Mouse (Mus musculus): ENCODE measurements at regions not wholly inside any gene's neighbourhood (a gene's known extent, or its start where the extent isn't known, plus 50 kb on each side); places are given as distances from the start of the nearest gene placed in this dataset.

DNA sequence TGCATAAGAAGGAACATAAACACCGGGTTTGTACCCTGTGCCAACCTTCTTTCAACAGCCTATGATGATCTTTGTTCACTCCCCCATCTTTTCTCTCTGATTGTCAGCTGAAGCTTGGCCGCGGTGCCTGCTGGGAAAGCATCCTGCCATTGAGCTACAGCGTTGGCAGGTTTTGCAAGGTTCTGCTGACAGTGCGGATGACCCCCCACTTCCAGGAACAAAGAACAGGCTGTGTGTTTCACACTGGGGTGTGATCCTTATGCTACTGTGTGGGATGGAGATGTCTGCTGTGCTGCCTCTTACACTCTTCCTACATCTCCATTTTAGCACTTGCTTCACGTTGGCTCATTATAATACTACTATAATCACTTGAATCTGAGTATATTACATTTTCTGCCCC is 395.0 kb upstream of the Adgrl2 start:
- DNase-seq: no peak
- no peaks in the 10 kb centered on the region for H3K4me1 ChIP-seq (ENCODE audit: control insufficient read depth, insufficient read depth, low read length)
- no peak for TF ChIP-seq CTCF (IDR thresholded peaks at IDR 0.05; ENCODE audit: borderline replicate concordance, insufficient read depth, low read depth, low read length)
- no peak for TF ChIP-seq POLR2A (IDR thresholded peaks at IDR 0.05; ENCODE audit: borderline replicate concordance, insufficient read depth, low read length)
- no peaks in the 10 kb centered on the region for H3K27me3 ChIP-seq (ENCODE audit: control insufficient read depth, insufficient read depth, low read length)
- 5% methylated on average over 6 of the region's 6 CpGs for WGBS
- H3K4me3 ChIP-seq (replicated peaks; ENCODE audit: insufficient read depth, low read depth, low read length): no peak overlapping the region
- H3K27ac ChIP-seq (ENCODE audit: insufficient read depth, low read length): no peak overlapping the region

DNA sequence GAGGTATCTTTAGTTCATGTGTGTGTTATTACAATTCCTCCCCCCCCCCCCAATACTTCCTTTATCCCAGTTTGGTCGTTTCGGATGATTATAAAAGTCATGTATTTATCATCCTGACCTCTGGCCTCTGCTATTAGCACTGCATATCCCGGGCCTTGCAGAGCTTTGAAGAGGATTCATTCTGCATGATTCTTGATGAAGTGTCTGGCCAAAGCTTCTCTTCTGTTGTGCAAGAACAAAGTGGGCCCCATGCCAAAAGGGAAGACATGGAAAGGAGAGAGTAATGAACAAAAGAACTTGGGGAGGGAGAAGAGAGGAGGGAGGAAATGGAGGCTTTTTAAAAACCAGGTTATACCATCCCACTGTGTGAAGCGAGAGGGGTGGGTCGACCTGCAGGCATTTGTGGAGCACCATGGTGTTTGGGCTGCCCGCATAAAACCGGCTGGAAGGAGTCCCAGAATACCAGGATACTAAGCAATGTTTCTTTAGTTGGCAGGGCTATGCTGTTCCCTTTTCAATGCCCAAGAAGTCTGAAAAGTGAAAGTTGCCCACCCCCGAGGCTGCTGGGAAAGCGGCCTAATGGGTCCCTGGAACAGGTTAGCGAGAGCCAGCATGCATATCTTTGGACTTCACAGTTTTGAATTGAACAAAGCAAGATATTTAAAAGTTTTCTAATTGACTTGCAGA is 391.3 kb upstream of the Adgrl2 start:
- Histone ChIP-seq H3K4me1 (ENCODE audit: control insufficient read depth, insufficient read depth, low read length) (no peaks in the 10 kb centered on the region), H3K27me3 (ENCODE audit: control insufficient read depth, insufficient read depth, low read length) (no peaks in the 10 kb centered on the region), H3K4me3 (replicated peaks; ENCODE audit: insufficient read depth, low read depth, low read length) (no peak overlapping the region), H3K27ac (ENCODE audit: insufficient read depth, low read length) (no peak overlapping the region)
- DNase-seq: peak in 1 of 2 experiments; percentile 4
- 20% methylated on average over 10 of the region's 10 CpGs for WGBS
- TF ChIP-seq CTCF (IDR thresholded peaks at IDR 0.05; ENCODE audit: borderline replicate concordance, insufficient read depth, low read depth, low read length) (no peak), POLR2A (IDR thresholded peaks at IDR 0.05; ENCODE audit: borderline replicate concordance, insufficient read depth, low read length) (no peak)

DNA sequence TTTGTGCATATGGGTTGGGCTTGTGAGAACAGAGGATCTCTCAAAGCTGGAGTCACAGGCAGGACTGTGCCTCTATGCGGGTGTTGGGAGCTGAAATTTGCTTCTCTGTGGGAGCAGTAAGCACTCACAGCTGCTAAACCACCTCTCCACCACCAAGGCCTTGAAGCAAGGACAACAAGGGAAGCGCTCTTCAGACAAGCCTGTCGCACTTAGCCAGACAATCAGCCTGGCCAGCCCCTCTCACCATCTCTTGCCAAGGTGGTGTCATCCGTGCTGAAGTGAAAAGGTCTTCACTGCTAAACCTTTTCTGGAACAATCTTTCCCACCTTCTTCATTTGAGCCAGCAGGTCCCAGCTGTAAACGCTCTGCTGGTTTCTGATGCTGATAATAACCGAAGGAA is 390.7 kb upstream of the Adgrl2 start:
- 68% methylated on average over 6 of the region's 6 CpGs for WGBS
- H3K4me1 ChIP-seq (ENCODE audit: control insufficient read depth, insufficient read depth, low read length): no peaks in the 10 kb centered on the region
- TF ChIP-seq CTCF (IDR thresholded peaks at IDR 0.05; ENCODE audit: borderline replicate concordance, insufficient read depth, low read depth, low read length): no peak
- TF ChIP-seq POLR2A (IDR thresholded peaks at IDR 0.05; ENCODE audit: borderline replicate concordance, insufficient read depth, low read length): no peak

DNA sequence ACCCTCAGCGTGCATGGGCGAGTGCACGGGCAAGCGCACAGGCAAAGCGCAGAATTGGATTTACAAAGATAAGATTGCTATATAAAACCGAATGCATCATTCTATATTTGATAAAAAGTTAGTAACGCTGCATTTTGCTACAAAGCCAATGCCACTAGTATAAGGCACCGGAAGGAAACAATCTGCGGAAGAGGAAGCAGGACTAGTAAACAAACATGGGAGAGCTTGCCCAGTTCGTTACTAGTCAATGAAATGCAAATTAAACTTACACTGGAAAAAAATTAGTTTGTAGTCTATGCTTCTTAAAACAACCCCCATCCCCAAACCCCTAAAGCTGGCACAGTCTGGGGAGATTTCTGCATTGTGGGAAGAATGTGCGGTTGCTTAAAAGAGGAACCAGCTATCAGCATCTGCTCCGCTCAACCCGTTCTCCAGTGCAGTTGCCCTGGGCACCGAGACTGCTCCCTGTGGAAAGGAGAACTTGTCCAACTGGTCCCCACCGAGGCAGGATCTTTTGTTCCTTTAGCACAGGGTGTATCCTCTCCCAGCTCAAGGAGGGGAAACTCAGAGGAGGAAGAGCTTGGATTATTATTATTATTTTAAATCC is 389.6 kb upstream of the Adgrl2 start:
- no peak for TF ChIP-seq POLR2A (IDR thresholded peaks at IDR 0.05; ENCODE audit: borderline replicate concordance, insufficient read depth, low read length)
- TF ChIP-seq CTCF (IDR thresholded peaks at IDR 0.05; ENCODE audit: borderline replicate concordance, insufficient read depth, low read depth, low read length): no peak
- no peaks in the 10 kb centered on the region for H3K4me1 ChIP-seq (ENCODE audit: control insufficient read depth, insufficient read depth, low read length)
- WGBS: 81% methylated on average over 15 of the region's 15 CpGs
- no peak overlapping the region for H3K4me3 ChIP-seq (replicated peaks; ENCODE audit: insufficient read depth, low read depth, low read length)
- no peaks in the 10 kb centered on the region for H3K27me3 ChIP-seq (ENCODE audit: control insufficient read depth, insufficient read depth, low read length)
- DNase-seq: no peak
- no peak overlapping the region for H3K27ac ChIP-seq (ENCODE audit: insufficient read depth, low read length)

More for the DNA sequence above, 390.7 kb upstream of the Adgrl2 start:
- DNase-seq: no peak
- Histone ChIP-seq H3K27ac (ENCODE audit: insufficient read depth, low read length) (no peak overlapping the region), H3K4me3 (replicated peaks; ENCODE audit: insufficient read depth, low read depth, low read length) (no peak overlapping the region), H3K27me3 (ENCODE audit: control insufficient read depth, insufficient read depth, low read length) (no peaks in the 10 kb centered on the region)

DNA sequence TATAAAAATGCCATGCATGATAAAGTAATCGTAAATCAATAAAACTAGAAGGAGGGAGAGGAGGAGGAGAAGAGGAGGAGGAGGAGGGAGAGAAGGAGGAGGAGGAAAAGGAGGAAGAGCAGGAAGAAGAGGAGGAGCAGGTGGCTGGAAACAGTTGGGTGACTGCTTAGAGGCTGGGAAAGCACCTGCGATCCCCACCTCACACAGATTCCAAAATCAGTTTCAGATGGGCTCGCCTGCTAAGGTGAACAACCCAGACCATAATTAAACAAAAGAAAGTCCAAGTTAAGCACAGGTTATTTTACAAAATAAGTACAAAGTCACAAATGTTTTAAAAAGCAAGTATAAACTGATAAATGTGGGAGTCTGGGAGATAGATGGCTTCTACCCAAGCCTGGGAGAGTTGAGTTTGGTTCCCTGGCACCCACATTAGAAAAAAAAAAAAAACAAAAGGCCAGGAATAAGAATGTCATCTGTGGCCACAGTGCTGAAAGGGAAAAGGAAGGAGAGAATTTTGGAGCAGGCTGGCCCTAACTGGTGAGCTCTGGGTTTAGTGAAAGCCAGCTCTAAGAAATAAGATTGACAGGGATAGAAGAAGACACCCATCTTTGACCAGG is 389.0 kb upstream of the Adgrl2 start:
- TF ChIP-seq CTCF (IDR thresholded peaks at IDR 0.05; ENCODE audit: borderline replicate concordance, insufficient read depth, low read depth, low read length) (no peak), POLR2A (IDR thresholded peaks at IDR 0.05; ENCODE audit: borderline replicate concordance, insufficient read depth, low read length) (no peak)
- Histone ChIP-seq H3K27ac (ENCODE audit: insufficient read depth, low read length) (no peak overlapping the region), H3K4me1 (ENCODE audit: control insufficient read depth, insufficient read depth, low read length) (no peaks in the 10 kb centered on the region), H3K4me3 (replicated peaks; ENCODE audit: insufficient read depth, low read depth, low read length) (no peak overlapping the region), H3K27me3 (ENCODE audit: control insufficient read depth, insufficient read depth, low read length) (no peaks in the 10 kb centered on the region)
- no peak for DNase-seq
- 86% methylated on average over 3 of the region's 3 CpGs for WGBS

DNA sequence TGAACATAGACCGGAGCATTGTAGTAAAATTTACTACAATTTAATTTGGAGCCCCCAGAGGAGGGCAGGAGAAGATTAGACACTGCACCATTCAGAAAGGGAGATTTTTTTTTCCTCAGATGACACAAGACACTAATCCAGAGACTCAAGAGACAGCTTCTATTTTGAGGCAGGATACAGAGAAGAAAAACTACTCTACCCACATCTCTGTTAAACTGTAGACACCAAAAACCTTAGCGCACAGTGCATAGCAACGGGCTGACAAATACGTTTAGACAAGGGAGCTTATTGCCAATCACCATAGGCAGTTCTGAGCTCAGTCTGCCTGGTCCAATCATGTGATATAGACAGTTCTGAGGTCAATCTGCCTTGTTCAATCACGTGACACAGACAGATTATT is 381.1 kb upstream of the Adgrl2 start:
- Histone ChIP-seq H3K27ac (ENCODE audit: insufficient read depth, low read length) (no peak overlapping the region), H3K4me3 (replicated peaks; ENCODE audit: insufficient read depth, low read depth, low read length) (no peak overlapping the region), H3K27me3 (ENCODE audit: control insufficient read depth, insufficient read depth, low read length) (no peaks in the 10 kb centered on the region), H3K4me1 (ENCODE audit: control insufficient read depth, insufficient read depth, low read length) (no peaks in the 10 kb centered on the region)
- no peak for DNase-seq
- no peak for TF ChIP-seq CTCF (IDR thresholded peaks at IDR 0.05; ENCODE audit: borderline replicate concordance, insufficient read depth, low read depth, low read length)
- TF ChIP-seq POLR2A (IDR thresholded peaks at IDR 0.05; ENCODE audit: borderline replicate concordance, insufficient read depth, low read length): no peak
- 83% methylated on average over 5 of the region's 5 CpGs for WGBS

DNA sequence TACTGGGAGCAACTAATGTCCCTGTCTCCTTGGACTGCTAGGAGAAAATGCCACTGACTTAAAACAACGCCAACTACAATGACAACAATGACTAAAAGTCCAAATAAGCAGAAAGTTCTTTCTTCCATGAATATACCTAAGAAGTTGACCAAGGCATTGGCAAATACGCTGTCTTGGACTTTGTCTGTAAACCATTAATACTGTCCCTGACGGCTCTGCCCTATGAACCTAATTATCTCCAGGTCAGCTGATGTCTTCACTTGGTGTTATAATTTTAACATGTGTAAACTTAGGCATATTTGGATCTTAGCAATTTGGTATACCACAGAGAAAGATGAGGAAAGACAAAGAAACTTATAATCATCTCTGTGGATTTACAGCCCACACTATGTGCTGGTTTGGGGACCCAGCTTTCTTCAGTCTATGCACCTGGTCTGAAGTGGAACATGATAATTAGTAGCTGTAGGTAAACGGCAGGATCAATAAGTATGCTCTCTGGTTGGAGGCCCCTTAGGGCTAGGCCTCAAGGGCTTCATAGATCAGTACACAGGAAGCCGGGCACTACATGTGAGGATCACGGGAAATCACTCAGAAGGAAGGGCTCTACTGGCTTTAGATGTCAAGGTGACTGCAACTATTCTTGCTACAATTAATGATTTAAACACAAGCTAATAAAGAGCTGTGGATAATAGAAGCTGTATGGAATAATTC is 380.3 kb upstream of the Adgrl2 start:
- DNase-seq: no peak
- Histone ChIP-seq H3K4me1 (ENCODE audit: control insufficient read depth, insufficient read depth, low read length) (no peaks in the 10 kb centered on the region), H3K27me3 (ENCODE audit: control insufficient read depth, insufficient read depth, low read length) (no peaks in the 10 kb centered on the region), H3K27ac (ENCODE audit: insufficient read depth, low read length) (no peak overlapping the region), H3K4me3 (replicated peaks; ENCODE audit: insufficient read depth, low read depth, low read length) (no peak overlapping the region)
- no peak for TF ChIP-seq POLR2A (IDR thresholded peaks at IDR 0.05; ENCODE audit: borderline replicate concordance, insufficient read depth, low read length)
- no peak for TF ChIP-seq CTCF (IDR thresholded peaks at IDR 0.05; ENCODE audit: borderline replicate concordance, insufficient read depth, low read depth, low read length)
- 95% methylated on average over 6 of the region's 6 CpGs for WGBS
